In the genomic region with DNA sequence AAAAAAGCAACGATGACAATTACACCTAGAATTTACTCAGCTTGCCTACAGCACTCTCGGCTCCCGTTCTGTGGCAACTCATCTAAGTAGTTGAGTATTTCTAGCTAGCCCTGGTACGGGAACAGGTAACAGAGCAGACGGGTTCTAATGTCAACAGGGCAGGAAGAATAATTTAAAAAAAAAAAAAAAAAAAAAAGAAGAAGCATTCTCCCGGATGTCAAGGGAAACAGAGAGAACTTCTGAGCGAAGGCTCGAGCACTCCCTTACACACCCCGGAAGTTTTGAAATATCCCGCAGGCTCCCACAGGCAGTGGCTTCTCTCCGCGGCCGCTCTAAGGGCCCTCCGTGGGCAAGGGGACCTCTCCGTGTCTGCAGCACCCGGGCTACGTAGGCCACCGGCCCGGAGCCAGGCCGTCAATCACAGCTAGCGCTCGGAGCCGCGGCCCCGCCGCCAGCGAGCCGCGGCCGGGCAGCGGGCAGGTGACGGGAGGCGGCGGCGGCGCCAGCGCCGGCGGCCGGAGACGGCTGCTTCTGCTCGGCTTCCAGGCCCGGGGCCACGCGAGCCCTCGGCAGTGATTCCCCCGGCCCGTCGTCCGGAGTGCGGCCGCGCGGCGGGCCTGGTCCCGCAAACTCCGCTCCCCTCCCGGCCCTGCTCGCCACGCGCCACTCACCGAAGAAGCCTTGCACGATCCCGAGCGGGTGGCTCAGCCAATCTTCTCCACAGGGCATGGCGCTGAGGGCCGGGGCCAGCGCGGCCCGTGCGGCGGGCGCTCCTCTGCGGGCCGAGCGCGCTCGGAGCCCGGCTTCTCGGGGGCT, we compare ENCODE assay signal across 8 mouse cellular contexts. TPM values are rescaled to one million over a fixed set of nuclear protein-coding genes. Genes with fewer than 3 reads are reported as not detected.
DNase-seq lines count a peak whose midpoint lies in the region; ATAC-seq and TF ChIP-seq lines count a peak whose summit lies in the region.

No protein-coding gene starts in this region.

- WGBS in intestine, postnatal 0 days = under 1% methylated on average over 72 of the region's 80 CpGs
- under 1% methylated on average over 61 of the region's 80 CpGs for WGBS in lung, embryonic 14.5 days
- under 1% methylated on average over 79 of the region's 80 CpGs for WGBS in olfactory bulb, adult 2 months

- ATAC-seq in intestine, postnatal 0 days = peak; percentile 32
- peak; percentile 39 for ATAC-seq in lung, embryonic 14.5 days (ENCODE audit: insufficient read depth)

- no peak for TF ChIP-seq CTCF in intestine, postnatal 0 days (IDR thresholded peaks at IDR 0.05; ENCODE audit: low read depth)
- TF ChIP-seq CTCF in lung, embryonic 14.5 days (IDR thresholded peaks at IDR 0.05; ENCODE audit: low read depth) = no peak
- no peak for TF ChIP-seq CTCF in olfactory bulb, adult 2 months (IDR thresholded peaks at IDR 0.05; ENCODE audit: insufficient read depth, low read depth, low read length)

- peak overlapping the region; percentile 82 for H3K4me2 ChIP-seq in intestine, postnatal 0 days (replicated peaks; ENCODE audit: low read depth)
- peak overlapping the region; percentile 89 for H3K4me2 ChIP-seq in lung, embryonic 14.5 days

- peaks cover 11% of the 10 kb centered on the region; the same call in 1 of the 2 replicates for H3K4me1 ChIP-seq in intestine, postnatal 0 days (replicated peaks; ENCODE audit: control insufficient read depth, insufficient read depth, low read length)
- peaks cover 9% of the 10 kb centered on the region; the same call in 1 of the 2 replicates for H3K4me1 ChIP-seq in lung, embryonic 14.5 days (ENCODE audit: insufficient read depth)
- no peaks in the 10 kb centered on the region for H3K4me1 ChIP-seq in olfactory bulb, adult 2 months (ENCODE audit: control insufficient read depth, insufficient read depth, low read length)

- TF ChIP-seq POLR2A in olfactory bulb, adult 2 months (IDR thresholded peaks at IDR 0.05; ENCODE audit: insufficient read depth, low read depth, low read length) = no peak; the same call in 1 of the 2 replicates

- H3K27me3 ChIP-seq in intestine, postnatal 0 days (replicated peaks; ENCODE audit: control insufficient read depth, insufficient read depth, low read length) = no peaks in the 10 kb centered on the region
- H3K27me3 ChIP-seq in lung, embryonic 14.5 days (ENCODE audit: insufficient read depth, low read length) = no peaks in the 10 kb centered on the region

- H3K4me3 ChIP-seq in intestine, postnatal 0 days (ENCODE audit: low read depth, low read length) = peak overlapping the region; percentile 97
- peak overlapping the region; percentile 98 for H3K4me3 ChIP-seq in lung, embryonic 14.5 days (ENCODE audit: low read depth, low read length)
- peak overlapping the region; percentile 97 for H3K4me3 ChIP-seq in olfactory bulb, adult 2 months (ENCODE audit: insufficient read depth, low read depth, low read length)

- H3K9me3 ChIP-seq in intestine, postnatal 0 days (ENCODE audit: control insufficient read depth) = no peaks in the 10 kb centered on the region
- H3K9me3 ChIP-seq in lung, embryonic 14.5 days (ENCODE audit: low read depth, low read length) = no peaks in the 10 kb centered on the region

- no peaks in the 10 kb centered on the region for H3K36me3 ChIP-seq in intestine, postnatal 0 days (ENCODE audit: control insufficient read depth, insufficient read depth)
- no peaks in the 10 kb centered on the region for H3K36me3 ChIP-seq in lung, embryonic 14.5 days (ENCODE audit: insufficient read depth)

- H3K27ac ChIP-seq in intestine, postnatal 0 days (ENCODE audit: low read depth, low read length) = peak overlapping the region; percentile 92
- peak overlapping the region; percentile 87 for H3K27ac ChIP-seq in lung, embryonic 14.5 days (ENCODE audit: low read depth)
- peak overlapping the region; percentile 43 for H3K27ac ChIP-seq in olfactory bulb, adult 2 months (ENCODE audit: insufficient read depth, low read depth, low read length)

- peak; percentile 25 for DNase-seq in right cerebral cortex, adult 18-20 months
- no peak for DNase-seq in right cerebral cortex, postnatal 25 days
- DNase-seq in cerebellum, postnatal 14 days = peak; percentile 25 to 62
- peak; percentile 68 to 71 for DNase-seq in heart, adult 18-20 months
- DNase-seq in lung, embryonic 14.5 days = peak; percentile 63
- peak; percentile 26 to 44 for DNase-seq in urinary bladder, adult 18-20 months (ENCODE audit: low spot score in 2 of 2)

- peak overlapping the region; percentile 92 for H3K9ac ChIP-seq in intestine, postnatal 0 days (ENCODE audit: low read depth, low read length)
- H3K9ac ChIP-seq in lung, embryonic 14.5 days = peak overlapping the region; percentile 96

RNA-seq across cellular contexts. Expression of a gene that starts 0.6 kb away (rescaled TPM):
- total RNA-seq in heart, adult 18-20 months (2021) = 10 to 100 TPM; 21.7 to 23.7 TPM
- polyA plus RNA-seq in intestine, postnatal 0 days (2015; fragmentation: Nextera tagmentation; extraction: Ambion mirVana) = 25.0 and 26.5 TPM in 2 replicates
- 81.1 and 82.5 TPM in 2 replicates for polyA plus RNA-seq in lung, embryonic 14.5 days (2014; fragmentation: Nextera tagmentation; extraction: Ambion mirVana)
- polyA plus RNA-seq in olfactory bulb, adult 2 months (2012; ENCODE audit: insufficient read depth, insufficient read length, low replicate concordance, missing spikeins) = not detected in 2 replicates

RNA-seq across cellular contexts. Expression of a gene that starts 5.1 kb away (rescaled TPM):
- total RNA-seq in heart, adult 18-20 months (2021) = 10 to 100 TPM; 19.0 to 27.6 TPM
- polyA plus RNA-seq in intestine, postnatal 0 days (2015; fragmentation: Nextera tagmentation; extraction: Ambion mirVana) = 15.3 and 17.2 TPM in 2 replicates
- polyA plus RNA-seq in lung, embryonic 14.5 days (2014; fragmentation: Nextera tagmentation; extraction: Ambion mirVana) = 41.0 and 43.0 TPM in 2 replicates
- polyA plus RNA-seq in olfactory bulb, adult 2 months (2012; ENCODE audit: insufficient read depth, insufficient read length, low replicate concordance, missing spikeins) = not detected in 2 replicates
